Mouse (Mus musculus) Patski (cell line): ENCODE data around the gene Foxc2. TPM values are rescaled to one million over a fixed set of nuclear protein-coding genes. Genes with fewer than 3 reads are reported as not detected.

Source experiments
- ATAC-seq: fragments of 100-300 bp; one replicate; pipeline ENCODE4 v1.8.0; 2021
- CTCF ChIA-PET: fragments of 350-600 bp; sonication (Branson Sonifier 250); formaldehyde crosslinking; loops from one replicate; lab custom pipeline; 2022; ENCODE audit warnings: inconsistent platforms; lab: Charles Lee
- POLR2A ChIA-PET: fragments of 350-600 bp; sonication (Branson Sonifier 250); formaldehyde crosslinking; loops from one replicate; lab custom pipeline; 2022; ENCODE audit warnings: antibody characterized with exemption, inconsistent platforms; lab: Charles Lee
- DNase-seq: peaks from one replicate; pipeline ENCODE4 v3.0.0-alpha.2; 2011; ENCODE audit warnings: low read depth, low spot score
- H3K27me3 ChIP-seq: fragments of 371-371 bp; one replicate; pipeline ENCODE4 v1.5.1; 2021
- CTCF ChIP-seq: fragments of 100-300 bp; IDR thresholded peaks from one replicate; pipeline ENCODE4 v1.5.1; 2021
- in situ Hi-C: fragments of 300-500 bp; cut with MboI; formaldehyde crosslinking; loops from 3 replicates; pipeline ENCODE4 v1.11.1; 2018; ENCODE audit warnings: low pct_unique_long_range_greater_than_20kb, mixed read lengths
- polyA plus RNA-seq: library from polyadenylated mRNA; unstranded; gene quantifications from one replicate; pipeline ENCODE4 v1.2.3, GENCODE M21; 2021

Gene Foxc2
- polyA plus RNA-seq, result 2.1 TPM

GRCm38 (mm10) chr8:121115948-121116347 lies at the start of gene Foxc2:
Gene Foxc2, plus strand, starts transcription at chr8:121116171.
- ATAC-seq (peak; percentile 61), DNase-seq (no peak)
- ChIA-PET POLR2A (interaction anchor here (0.6 kb wide), 1 partner anchor 398 kb away, joined by 4 read pairs; no protein-coding TSS in a partner anchor), CTCF (interaction anchor here (1.0 to 1.7 kb wide), 4 partner anchors 10 to 115 kb away, joined by 3 to 4 read pairs (median 3); no protein-coding TSS in a partner anchor)
- in situ Hi-C loops, result loop anchor here (5.0 kb wide), 1 partner anchor 96 kb away; no protein-coding TSS in a partner anchor
- H3K27me3 ChIP-seq, result no peaks in the 10 kb centered on the region
- no peak for TF ChIP-seq CTCF

- POLR2A ChIA-PET, result no interaction called here
- CTCF ChIA-PET, result no interaction called here
- no peak for TF ChIP-seq CTCF
- DNase-seq, result no peak
- in situ Hi-C loops, result no loop called here
- ATAC-seq, result no peak
- H3K27me3 ChIP-seq, result peaks cover 7% of the 10 kb centered on the region
Observed at GRCm38 (mm10) chr8:121071454-121071853, 44.5 kb upstream of the Foxc2 start.

- ChIA-PET CTCF (no interaction called here), POLR2A (no interaction called here)
- no peak for ATAC-seq
- peaks cover 7% of the 10 kb centered on the region for H3K27me3 ChIP-seq
- no peak for DNase-seq
- no peak for TF ChIP-seq CTCF
- in situ Hi-C loops, result no loop called here
Observed at GRCm38 (mm10) chr8:121072406-121073130, 43.4 kb upstream of the Foxc2 start.

GRCm38 (mm10) chr8:121073174-121074107 lies 42.5 kb upstream of the Foxc2 start:
- peaks cover 7% of the 10 kb centered on the region for H3K27me3 ChIP-seq
- DNase-seq (no peak), ATAC-seq (no peak)
- ChIA-PET CTCF (no interaction called here), POLR2A (no interaction called here)
- no peak for TF ChIP-seq CTCF
- in situ Hi-C loops, result no loop called here

- ATAC-seq (no peak), DNase-seq (no peak)
- POLR2A ChIA-PET, result no interaction called here
- no peak for TF ChIP-seq CTCF
- CTCF ChIA-PET, result no interaction called here
- peaks cover 7% of the 10 kb centered on the region for H3K27me3 ChIP-seq
- in situ Hi-C loops, result no loop called here
Observed at GRCm38 (mm10) chr8:121074108-121074847, 41.7 kb upstream of the Foxc2 start.

GRCm38 (mm10) chr8:121074848-121075145 lies 41.2 kb upstream of the Foxc2 start:
- ATAC-seq (no peak), DNase-seq (no peak)
- CTCF ChIA-PET, result no interaction called here
- POLR2A ChIA-PET, result no interaction called here
- in situ Hi-C loops, result loop anchor here (25.0 kb wide), 1 partner anchor 387 kb away; no protein-coding TSS in a partner anchor
- H3K27me3 ChIP-seq, result peaks cover 7% of the 10 kb centered on the region
- TF ChIP-seq CTCF, result no peak

- H3K27me3 ChIP-seq, result peaks cover 13% of the 10 kb centered on the region
- no peak for TF ChIP-seq CTCF
- ChIA-PET POLR2A (no interaction called here), CTCF (no interaction called here)
- no peak for DNase-seq
- in situ Hi-C loops, result loop anchor here (25.0 kb wide), 1 partner anchor 389 kb away; no protein-coding TSS in a partner anchor
- no peak for ATAC-seq
Observed at GRCm38 (mm10) chr8:121075936-121076335, 40.0 kb upstream of the Foxc2 start.

- DNase-seq (no peak), ATAC-seq (no peak)
- in situ Hi-C loops, result loop anchor here (25.0 kb wide), 1 partner anchor 389 kb away; no protein-coding TSS in a partner anchor
- CTCF ChIA-PET, result no interaction called here
- TF ChIP-seq CTCF, result no peak
- POLR2A ChIA-PET, result interaction anchor here (0.5 kb wide), 1 partner anchor 371 kb away, joined by 3 read pairs; no protein-coding TSS in a partner anchor
- H3K27me3 ChIP-seq, result peaks cover 18% of the 10 kb centered on the region
Observed at GRCm38 (mm10) chr8:121076555-121076954, 39.4 kb upstream of the Foxc2 start.

- in situ Hi-C loops, result loop anchor here (25.0 kb wide), 1 partner anchor 391 kb away; no protein-coding TSS in a partner anchor
- H3K27me3 ChIP-seq, result peaks cover 26% of the 10 kb centered on the region
- no peak for TF ChIP-seq CTCF
- ATAC-seq (no peak), DNase-seq (no peak)
- ChIA-PET POLR2A (no interaction called here), CTCF (no interaction called here)
Observed at GRCm38 (mm10) chr8:121078721-121079120, 37.2 kb upstream of the Foxc2 start.

- in situ Hi-C loops, result loop anchor here (25.0 kb wide), 1 partner anchor 392 kb away; no protein-coding TSS in a partner anchor
- DNase-seq (no peak), ATAC-seq (no peak)
- ChIA-PET POLR2A (interaction anchor here (0.6 kb wide), 1 partner anchor 552 kb away, joined by 4 read pairs; no protein-coding TSS in a partner anchor), CTCF (no interaction called here)
- peaks cover 23% of the 10 kb centered on the region for H3K27me3 ChIP-seq
- TF ChIP-seq CTCF, result no peak
Observed at GRCm38 (mm10) chr8:121079201-121079600, 36.8 kb upstream of the Foxc2 start.
